Mouse (Mus musculus) small intestine, adult 2 months (tissue): Measurements from ENCODE around the gene Wwox. TPM values are rescaled to one million over a fixed set of nuclear protein-coding genes. Genes with fewer than 3 reads are reported as not detected.

Experiments used
- H3K27ac ChIP-seq: fragments of 200-500 bp; 2 replicates; pipeline ENCODE4 v1.5.1; 2012; ENCODE audit warnings: low read depth, low read length, control low read depth, inconsistent platforms; ENCODE audit not compliant: insufficient read depth
- H3K27me3 ChIP-seq: fragments of 200-500 bp; 2 replicates; pipeline ENCODE4 v1.6.1; 2012; ENCODE audit warnings: mild to moderate bottlenecking, moderate library complexity, low read length, inconsistent platforms; ENCODE audit not compliant: control insufficient read depth, insufficient read depth
- H3K36me3 ChIP-seq: fragments of 200-500 bp; 2 replicates; pipeline ENCODE4 v1.6.1; 2012; ENCODE audit warnings: mild to moderate bottlenecking, low read length, control low read depth, inconsistent platforms; ENCODE audit not compliant: control insufficient read depth, insufficient read depth
- H3K4me1 ChIP-seq: fragments of 200-500 bp; 2 replicates; pipeline ENCODE4 v1.6.1; 2012; ENCODE audit warnings: low read length, inconsistent platforms, mixed read lengths; ENCODE audit not compliant: control insufficient read depth, insufficient read depth, insufficient read length
- H3K4me3 ChIP-seq: fragments of 200-500 bp; 2 replicates; pipeline ENCODE4 v1.5.1; 2012; ENCODE audit warnings: low read depth, mild to moderate bottlenecking, control low read depth, inconsistent platforms, low read length, moderate library complexity
- CTCF ChIP-seq: fragments of 200-500 bp; IDR thresholded peaks from 2 replicates; pipeline ENCODE4 v1.5.1; 2012; ENCODE audit warnings: low read depth, mild to moderate bottlenecking, control low read depth, inconsistent platforms, low read length, moderate library complexity, mixed read lengths; ENCODE audit not compliant: insufficient replicate concordance, insufficient read length; ENCODE audit errors: extremely low read depth
- POLR2A ChIP-seq: fragments of 200-500 bp; IDR thresholded peaks from 2 replicates; pipeline ENCODE4 v1.6.1; 2012; ENCODE audit warnings: low read depth, mild to moderate bottlenecking, control low read depth, inconsistent platforms, low read length, moderate library complexity
- WGBS: fragments of 180-500 bp; shearing (Covaris S2); methylation state at CpG from one replicate; pipeline ENCODE4 v1.1.7; 2018; 5-methylcytosine and 5-hydroxymethylcytosine counted together
- polyA plus RNA-seq: library from polyadenylated mRNA; depleted of rRNA; stranded (reverse); fragments of >200 nt; gene quantifications from 2 replicates; pipeline ENCODE4 v1.2.3, GENCODE M21; 2012

The Wwox gene
- polyA plus RNA-seq, 1 experiment, result 6.0 TPM

- 87% methylated on average over 8 of the region's 8 CpGs for WGBS
- H3K4me3 ChIP-seq, result no peak overlapping the region
- no peaks in the 10 kb centered on the region for H3K4me1 ChIP-seq
- H3K27me3 ChIP-seq, result no peaks in the 10 kb centered on the region
- H3K27ac ChIP-seq, result no peak overlapping the region
- H3K36me3 ChIP-seq, result peaks cover 13% of the 10 kb centered on the region
- TF ChIP-seq CTCF (no peak), POLR2A (no peak)
Observed at GRCm38 (mm10) chr8:114452278-114452677, 12.8 kb downstream of the Wwox start.

GRCm38 (mm10) chr8:114452781-114453221, 13.3 kb downstream of the Wwox start:
- Histone ChIP-seq H3K27ac (no peak overlapping the region), H3K4me3 (no peak overlapping the region), H3K27me3 (no peaks in the 10 kb centered on the region), H3K4me1 (no peaks in the 10 kb centered on the region), H3K36me3 (peaks cover 13% of the 10 kb centered on the region)
- WGBS, result 12% methylated on average over 9 of the region's 9 CpGs
- TF ChIP-seq POLR2A, result no peak
- TF ChIP-seq CTCF, result peak; percentile 52; the same call in 1 of the 2 replicates

GRCm38 (mm10) chr8:114455302-114455701, 15.8 kb downstream of the Wwox start:
- Histone ChIP-seq H3K27me3 (no peaks in the 10 kb centered on the region), H3K4me1 (no peaks in the 10 kb centered on the region), H3K4me3 (no peak overlapping the region), H3K36me3 (peaks cover 6% of the 10 kb centered on the region; the same call in 1 of the 2 replicates), H3K27ac (no peak overlapping the region)
- WGBS, result 88% methylated on average over 8 of the region's 8 CpGs
- TF ChIP-seq CTCF (no peak), POLR2A (no peak)

GRCm38 (mm10) chr8:114455953-114456352, 16.5 kb downstream of the Wwox start:
- TF ChIP-seq CTCF (no peak), POLR2A (no peak)
- H3K36me3 ChIP-seq, result 0 out of 2 replicates have a peak, but pooled peaks cover 2% of the 10 kb centered on the region
- no peak overlapping the region for H3K4me3 ChIP-seq
- no peak overlapping the region for H3K27ac ChIP-seq
- 83% methylated on average over 15 of the region's 15 CpGs for WGBS
- no peaks in the 10 kb centered on the region for H3K4me1 ChIP-seq
- no peaks in the 10 kb centered on the region for H3K27me3 ChIP-seq

GRCm38 (mm10) chr8:114458113-114458784, 18.8 kb downstream of the Wwox start:
- Histone ChIP-seq H3K36me3 (no peaks in the 10 kb centered on the region), H3K27ac (0 out of 2 replicates have a peak overlapping the region, but pooled peaks have one; percentile 6), H3K27me3 (no peaks in the 10 kb centered on the region), H3K4me3 (peak overlapping the region; percentile 13; the same call in 1 of the 2 replicates), H3K4me1 (no peaks in the 10 kb centered on the region)
- 78% methylated on average over 25 of the region's 25 CpGs for WGBS
- TF ChIP-seq POLR2A (no peak), CTCF (no peak)

- Histone ChIP-seq H3K4me1 (no peaks in the 10 kb centered on the region), H3K27me3 (no peaks in the 10 kb centered on the region), H3K36me3 (no peaks in the 10 kb centered on the region), H3K4me3 (no peak overlapping the region), H3K27ac (no peak overlapping the region)
- peak; percentile 40; the same call in 1 of the 2 replicates for TF ChIP-seq CTCF
- no peak for TF ChIP-seq POLR2A
- WGBS, result 77% methylated on average over 5 of the region's 5 CpGs
Observed at GRCm38 (mm10) chr8:114460600-114460999, 21.1 kb downstream of the Wwox start.

GRCm38 (mm10) chr8:114462591-114462990, 23.1 kb downstream of the Wwox start:
- 90% methylated on average over 11 of the region's 11 CpGs for WGBS
- TF ChIP-seq POLR2A (no peak), CTCF (no peak)

More at GRCm38 (mm10) chr8:114462591-114462990, 23.1 kb downstream of the Wwox start:
- H3K4me1 ChIP-seq, result no peaks in the 10 kb centered on the region
- H3K4me3 ChIP-seq, result no peak overlapping the region
- no peaks in the 10 kb centered on the region for H3K36me3 ChIP-seq
- H3K27me3 ChIP-seq, result no peaks in the 10 kb centered on the region
- H3K27ac ChIP-seq, result no peak overlapping the region
